Mouse (Mus musculus) limb, embryonic 14.5 days (tissue): ENCODE measurements at regions not wholly inside any gene's neighbourhood (a gene's known extent, or its start where the extent isn't known, plus 50 kb on each side); places are given as distances from the start of the nearest gene placed in this dataset.

Source experiments
- ATAC-seq: fragments of 200-750 bp; cut with Nextera tagmentation; 2 replicates; pipeline ENCODE4 v1.8.0; 2017; ENCODE audit warnings: low read depth, moderate number of reproducible peaks, moderate TSS enrichment; ENCODE audit not compliant: low FRiP score
- DNase-seq: peaks from one replicate; pipeline ENCODE4 v3.0.0-alpha.2; 2015; ENCODE audit warnings: low spot score
- H3K27ac ChIP-seq: fragments of 300-500 bp; sonication (generic); replicated peaks from 2 replicates; pipeline ENCODE4 v1.5.1; 2014; ENCODE audit warnings: low read depth, mild to moderate bottlenecking, low read length, moderate library complexity, mixed read lengths
- H3K27me3 ChIP-seq: fragments of 300-500 bp; sonication (generic); 2 replicates; pipeline ENCODE4 v1.6.1; 2014; ENCODE audit warnings: low read length, mixed read lengths; ENCODE audit not compliant: control insufficient read depth, insufficient read depth
- H3K36me3 ChIP-seq: fragments of 300-500 bp; sonication (generic); 2 replicates; pipeline ENCODE4 v1.6.1; 2014; ENCODE audit warnings: mild to moderate bottlenecking, low read length, moderate library complexity, mixed read lengths; ENCODE audit not compliant: control insufficient read depth, insufficient read depth
- H3K4me1 ChIP-seq: fragments of 300-500 bp; sonication (generic); 2 replicates; pipeline ENCODE4 v1.6.1; 2014; ENCODE audit warnings: antibody characterized with exemption, low read length, mixed read lengths; ENCODE audit not compliant: control insufficient read depth, insufficient read depth
- H3K4me2 ChIP-seq: fragments of 300-500 bp; sonication (generic); replicated peaks from 2 replicates; pipeline ENCODE4 v1.6.1; 2014; ENCODE audit warnings: low read depth, mild to moderate bottlenecking, low read length, moderate library complexity; ENCODE audit not compliant: severe bottlenecking
- H3K4me3 ChIP-seq: fragments of 300-500 bp; sonication (generic); replicated peaks from 2 replicates; pipeline ENCODE4 v1.5.1; 2014; ENCODE audit warnings: low read length
- H3K9ac ChIP-seq: fragments of 300-500 bp; sonication (generic); 2 replicates; pipeline ENCODE4 v1.6.1; 2014; ENCODE audit warnings: mild to moderate bottlenecking, low read depth, low read length, moderate library complexity; ENCODE audit not compliant: severe bottlenecking
- H3K9me3 ChIP-seq: fragments of 300-500 bp; sonication (generic); 2 replicates; pipeline ENCODE4 v1.6.1; 2016; ENCODE audit warnings: low read length; ENCODE audit not compliant: control insufficient read depth
- POLR2A ChIP-seq: fragments of 200-500 bp; IDR thresholded peaks from 2 replicates; pipeline ENCODE4 v1.8.0; 2012; ENCODE audit warnings: inconsistent platforms, mild to moderate bottlenecking, moderate library complexity, borderline replicate concordance; ENCODE audit not compliant: insufficient read depth, insufficient read length; ENCODE audit errors: extremely low read depth
- WGBS: fragments of 180-500 bp; shearing (Covaris S2); extraction: QIAGEN DNeasy Blood & Tissue Kit; methylation state at CpG from one replicate; pipeline ENCODE4 v1.1.7; 2014; 5-methylcytosine and 5-hydroxymethylcytosine counted together

DNA sequence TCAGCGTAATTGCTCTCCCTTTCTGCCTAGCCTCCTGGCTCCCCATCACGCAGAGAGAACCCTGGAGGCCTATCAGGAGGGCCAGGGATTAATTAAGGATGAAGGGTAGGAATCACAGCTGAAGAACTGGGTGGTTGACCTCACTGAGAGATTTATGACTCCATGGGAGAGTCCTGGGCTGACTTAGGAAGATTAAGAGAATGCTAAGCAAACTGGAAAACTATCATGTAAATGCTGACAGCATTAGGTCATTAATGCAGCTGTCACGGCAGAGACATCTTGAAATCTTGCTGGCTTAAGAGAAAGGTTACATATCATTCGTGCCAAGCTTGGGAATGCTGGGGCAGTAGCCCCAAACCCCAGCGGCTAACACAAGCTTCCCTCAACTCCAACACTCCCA, 93.2 kb downstream of the Utp6 start:
- 39% methylated on average over 5 of the region's 5 CpGs for WGBS
- no peak for TF ChIP-seq POLR2A
- Histone ChIP-seq H3K4me3 (no peak overlapping the region), H3K36me3 (no peaks in the 10 kb centered on the region), H3K27me3 (no peaks in the 10 kb centered on the region), H3K4me2 (no peak overlapping the region), H3K27ac (no peak overlapping the region), H3K4me1 (no peaks in the 10 kb centered on the region), H3K9me3 (no peaks in the 10 kb centered on the region), H3K9ac (no peak overlapping the region)
- DNase-seq (no peak), ATAC-seq (no peak)

DNA sequence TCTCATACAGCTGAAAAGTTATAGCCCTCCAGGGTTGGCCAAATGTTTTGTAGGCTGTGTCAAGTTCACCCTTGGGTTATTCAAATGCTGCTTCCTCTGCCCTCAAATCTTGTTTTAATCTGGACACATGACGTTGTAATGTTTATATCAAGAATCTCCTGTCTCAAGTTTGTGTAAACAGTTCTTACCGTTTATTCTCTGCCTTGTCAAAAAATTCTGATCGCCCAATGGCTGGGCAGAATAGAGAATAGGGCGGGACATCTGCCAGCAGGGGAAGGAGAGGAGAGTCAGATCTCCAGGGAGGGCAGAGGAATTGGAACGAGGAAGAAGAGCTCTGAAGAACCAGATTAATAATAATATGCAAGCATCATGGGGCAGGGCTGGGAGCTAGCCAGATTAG, 97.4 kb downstream of the Utp6 start:
- no peak for TF ChIP-seq POLR2A
- Histone ChIP-seq H3K9ac (no peak overlapping the region), H3K27me3 (no peaks in the 10 kb centered on the region), H3K4me2 (no peak overlapping the region), H3K36me3 (no peaks in the 10 kb centered on the region), H3K4me3 (no peak overlapping the region), H3K9me3 (no peaks in the 10 kb centered on the region), H3K27ac (no peak overlapping the region), H3K4me1 (peaks cover 4% of the 10 kb centered on the region; the same call in 1 of the 2 replicates)
- ATAC-seq (no peak), DNase-seq (no peak)
- WGBS, result 64% methylated on average over 5 of the region's 5 CpGs

DNA sequence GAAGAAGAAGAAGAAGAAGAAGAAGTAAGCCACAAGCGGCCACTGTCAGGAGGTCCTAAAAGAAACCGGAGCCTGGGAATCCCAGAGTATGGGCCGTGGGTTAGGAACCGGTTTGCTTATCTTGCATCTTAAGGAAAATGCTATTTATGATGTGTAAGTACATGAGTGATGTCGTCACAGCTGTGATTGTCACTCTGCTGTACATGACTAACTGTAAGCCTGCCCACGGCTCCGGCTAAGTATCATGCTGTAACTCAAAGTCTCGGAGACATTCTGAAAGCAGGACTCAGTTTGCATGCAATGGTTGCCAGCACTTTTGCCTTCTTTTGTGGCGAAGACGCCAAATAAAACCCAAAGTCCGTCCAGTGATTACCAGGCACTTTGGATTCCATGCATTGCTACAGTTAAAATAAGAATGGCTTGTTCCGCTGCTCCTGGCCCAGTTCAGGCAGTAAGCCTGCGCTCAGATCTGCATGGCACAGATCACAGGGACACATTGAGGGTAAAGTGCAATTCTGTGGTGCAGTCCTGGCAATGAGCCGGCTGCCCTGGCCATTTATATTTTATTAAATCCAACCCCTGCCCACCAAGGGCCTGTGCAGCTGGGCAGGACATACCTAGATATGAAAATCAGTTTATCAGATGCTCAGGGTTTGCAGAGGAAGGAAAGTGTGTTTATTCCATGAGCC, 98.6 kb downstream of the Utp6 start:
- no peak for DNase-seq

DNA sequence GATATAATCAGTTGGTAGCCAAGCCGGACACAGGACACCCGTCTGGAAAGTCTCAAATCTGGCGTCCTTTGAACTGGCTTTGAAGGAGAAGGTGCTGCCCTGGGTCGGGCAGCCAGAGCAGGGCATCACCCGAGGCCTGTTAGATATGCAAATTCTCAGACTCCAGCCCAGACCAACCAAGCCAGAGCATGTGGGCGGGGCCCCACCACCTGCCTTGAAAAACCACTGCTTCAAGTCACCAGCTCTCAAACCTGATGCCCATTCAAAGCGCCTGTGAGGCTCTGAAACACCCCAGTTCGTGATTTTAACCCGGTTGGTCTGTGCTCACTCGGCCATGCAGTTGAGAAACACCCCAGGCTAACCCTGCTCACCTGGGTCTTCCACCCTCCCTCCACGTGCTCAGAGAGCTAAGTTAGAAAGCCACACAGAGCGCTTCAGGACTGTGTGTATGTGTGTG, 101.6 kb downstream of the Utp6 start:
- Histone ChIP-seq H3K4me2 (no peak overlapping the region), H3K9ac (no peak overlapping the region), H3K36me3 (no peaks in the 10 kb centered on the region), H3K27me3 (no peaks in the 10 kb centered on the region), H3K9me3 (no peaks in the 10 kb centered on the region), H3K4me3 (no peak overlapping the region), H3K4me1 (peaks cover 9% of the 10 kb centered on the region), H3K27ac (no peak overlapping the region)
- ATAC-seq, result no peak
- 21% methylated on average over 12 of the region's 12 CpGs for WGBS
- no peak for TF ChIP-seq POLR2A
- DNase-seq, result no peak

More for the DNA sequence above, 98.6 kb downstream of the Utp6 start:
- no peak overlapping the region for H3K9ac ChIP-seq
- 80% methylated on average over 14 of the region's 14 CpGs for WGBS
- no peaks in the 10 kb centered on the region for H3K36me3 ChIP-seq
- H3K27me3 ChIP-seq, result no peaks in the 10 kb centered on the region
- H3K4me3 ChIP-seq, result no peak overlapping the region
- TF ChIP-seq POLR2A, result no peak
- H3K27ac ChIP-seq, result no peak overlapping the region
- no peak for ATAC-seq
- H3K4me1 ChIP-seq, result peaks cover 4% of the 10 kb centered on the region; the same call in 1 of the 2 replicates
- no peak overlapping the region for H3K4me2 ChIP-seq
- H3K9me3 ChIP-seq, result no peaks in the 10 kb centered on the region

DNA sequence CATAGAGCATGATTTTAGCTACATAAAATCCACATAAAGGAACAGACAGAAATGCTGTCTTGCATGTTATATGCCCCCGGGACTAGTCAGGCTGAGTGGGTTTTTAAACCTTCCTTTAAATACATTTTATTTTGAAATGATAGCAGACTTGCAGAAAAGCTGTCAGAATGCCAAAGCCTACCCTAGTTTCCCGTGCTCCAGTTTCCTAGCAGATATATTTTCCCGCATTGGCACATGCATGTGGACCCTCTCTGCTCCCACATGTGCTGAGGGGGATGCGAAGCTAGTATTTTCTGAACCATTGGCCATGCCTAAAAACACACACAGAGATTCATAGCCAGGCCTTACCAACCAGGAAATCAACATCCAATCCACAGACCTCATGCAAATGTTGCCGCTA, 105.8 kb downstream of the Utp6 start:
- WGBS, result 61% methylated on average over 5 of the region's 5 CpGs
- no peaks in the 10 kb centered on the region for H3K9me3 ChIP-seq
- TF ChIP-seq POLR2A, result no peak

More for the DNA sequence above, 105.8 kb downstream of the Utp6 start:
- Histone ChIP-seq H3K4me3 (no peak overlapping the region), H3K4me1 (peaks cover 13% of the 10 kb centered on the region), H3K4me2 (no peak overlapping the region), H3K9ac (no peak overlapping the region), H3K27ac (no peak overlapping the region), H3K36me3 (no peaks in the 10 kb centered on the region), H3K27me3 (no peaks in the 10 kb centered on the region)
- DNase-seq, result no peak
- ATAC-seq, result no peak
